Mouse (Mus musculus) MEL (cell line): ENCODE data around the gene Nr3c2. TPM values are rescaled to one million over a fixed set of nuclear protein-coding genes. Genes with fewer than 3 reads are reported as not detected.

Source experiments
- DNase-seq: peaks from one replicate; pipeline ENCODE4 v3.0.0; 2011; ENCODE audit warnings: low read depth, low spot score
- H3K27ac ChIP-seq: 2 replicates; pipeline ENCODE4 v1.5.1; 2012; ENCODE audit warnings: low read depth, mild to moderate bottlenecking, control low read depth, low read length, moderate library complexity; ENCODE audit not compliant: control insufficient read depth
- H3K27me3 ChIP-seq, 2 experiments: fragments of 150-350 bp in 1 of 2; sonication (generic) in 1 of 2; 2 replicates each; pipeline ENCODE4 v1.6.1; 2012; ENCODE audit warnings: low read length in 2 of 2, mild to moderate bottlenecking in 2 of 2, improper control_type of control experiment in 1 of 2, moderate library complexity in 1 of 2; ENCODE audit not compliant: insufficient read depth in 2 of 2, control insufficient read depth in 1 of 2
- H3K36me3 ChIP-seq, 2 experiments: 2 replicates each; pipeline ENCODE4 v1.6.1; 2012 to 2014; ENCODE audit warnings: low read length in 2 of 2, improper control_type of control experiment in 1 of 2, inconsistent platforms in 1 of 2, mild to moderate bottlenecking in 1 of 2; ENCODE audit not compliant: insufficient read depth in 2 of 2, control insufficient read depth in 1 of 2
- H3K4me1 ChIP-seq, 2 experiments: fragments of 150-350 bp in 1 of 2; sonication (generic) in 1 of 2; 2 replicates each; pipeline ENCODE4 v1.6.1; 2012; ENCODE audit warnings: low read length in 2 of 2, improper control_type of control experiment in 1 of 2, mild to moderate bottlenecking in 1 of 2; ENCODE audit not compliant: insufficient read depth in 2 of 2, control insufficient read depth in 1 of 2
- H3K4me3 ChIP-seq, 2 experiments: fragments of 150-350 bp in 1 of 2; sonication (generic) in 1 of 2; 2 replicates each; pipeline ENCODE4 v1.5.1; 2012; ENCODE audit warnings: low read depth in 2 of 2, low read length in 2 of 2, mild to moderate bottlenecking in 2 of 2, moderate library complexity in 2 of 2, control low read depth in 1 of 2, improper control_type of control experiment in 1 of 2; ENCODE audit not compliant: control insufficient read depth in 1 of 2, insufficient read depth in 1 of 2
- H3K79me2 ChIP-seq: 2 replicates; pipeline ENCODE4 v1.6.1; 2012; ENCODE audit warnings: mild to moderate bottlenecking, low read length, moderate library complexity; ENCODE audit not compliant: control insufficient read depth, poor library complexity, insufficient read depth
- H3K9ac ChIP-seq: 2 replicates; pipeline ENCODE4 v1.6.1; 2012; ENCODE audit warnings: low read depth, mild to moderate bottlenecking, control low read depth, low read length, moderate library complexity; ENCODE audit not compliant: control insufficient read depth, poor library complexity, severe bottlenecking
- H3K9me3 ChIP-seq: fragments of 150-350 bp; sonication (generic); replicated peaks from 2 replicates; pipeline ENCODE4 v1.6.1; 2012; ENCODE audit warnings: mild to moderate bottlenecking, low read length, improper control_type of control experiment, moderate library complexity; ENCODE audit not compliant: insufficient read depth
- BHLHE40 ChIP-seq: IDR thresholded peaks from 2 replicates; pipeline ENCODE4 v1.6.1; 2012; ENCODE audit warnings: low read depth, mild to moderate bottlenecking, inconsistent platforms, low read length, improper control_type of control experiment, borderline replicate concordance
- CHD1 ChIP-seq: IDR thresholded peaks from 2 replicates; pipeline ENCODE4 v1.6.1; 2012; ENCODE audit warnings: low read depth, mild to moderate bottlenecking, inconsistent platforms, low read length, improper control_type of control experiment
- CHD2 ChIP-seq: IDR thresholded peaks from 2 replicates; pipeline ENCODE4 v1.6.1; 2011; ENCODE audit warnings: low read length, improper control_type of control experiment
- CTCF ChIP-seq, 3 experiments: IDR thresholded peaks in 2 of 3; conservative IDR thresholded peaks in 1 of 3; 2 replicates each; pipeline ENCODE4 v1.5.1; 2011 to 2012; ENCODE audit warnings: low read length in 3 of 3, low read depth in 2 of 3, mild to moderate bottlenecking in 2 of 3, improper control_type of control experiment in 1 of 3, inconsistent platforms in 1 of 3, mixed read lengths in 1 of 3, moderate library complexity in 1 of 3; ENCODE audit not compliant: control insufficient read depth in 1 of 3, insufficient read depth in 1 of 3, poor library complexity in 1 of 3, severe bottlenecking in 1 of 3
- ELF1 ChIP-seq: IDR thresholded peaks from 2 replicates; pipeline ENCODE4 v1.6.1; 2014; ENCODE audit warnings: low read depth, mild to moderate bottlenecking, inconsistent platforms, low read length, improper control_type of control experiment, moderate library complexity
- GABPA ChIP-seq: IDR thresholded peaks from 2 replicates; pipeline ENCODE4 v1.6.1; 2012; ENCODE audit warnings: low read depth, mild to moderate bottlenecking, inconsistent platforms, low read length, improper control_type of control experiment, moderate library complexity
- GATA1 ChIP-seq: IDR thresholded peaks from 2 replicates; pipeline ENCODE4 v1.6.1; 2011; ENCODE audit warnings: low read depth, low read length, improper control_type of control experiment
- HCFC1 ChIP-seq: IDR thresholded peaks from 2 replicates; pipeline ENCODE4 v1.6.1; 2012; ENCODE audit warnings: low read depth, mild to moderate bottlenecking, inconsistent platforms, low read length, improper control_type of control experiment, moderate library complexity
- JUND ChIP-seq: IDR thresholded peaks from 2 replicates; pipeline ENCODE4 v1.6.1; 2011; ENCODE audit warnings: low read depth, mild to moderate bottlenecking, improper control_type of control experiment, low read length
- KAT2A ChIP-seq: conservative IDR thresholded peaks from 2 replicates; pipeline ENCODE4 v1.6.1; 2012; ENCODE audit warnings: low read depth, low read length, improper control_type of control experiment, inconsistent platforms
- MAFK ChIP-seq: IDR thresholded peaks from 2 replicates; pipeline ENCODE4 v1.6.1; 2011; ENCODE audit warnings: low read depth, mild to moderate bottlenecking, low read length, improper control_type of control experiment, borderline replicate concordance
- MAX ChIP-seq: IDR thresholded peaks from 2 replicates; pipeline ENCODE4 v1.6.1; 2011; ENCODE audit warnings: low read length, improper control_type of control experiment
- MEF2A ChIP-seq: IDR thresholded peaks from 2 replicates; pipeline ENCODE4 v1.6.1; 2014; ENCODE audit warnings: low read depth, mild to moderate bottlenecking, inconsistent platforms, low read length, improper control_type of control experiment; ENCODE audit not compliant: poor library complexity, insufficient replicate concordance, severe bottlenecking; ENCODE audit errors: extremely low read depth
- MYB ChIP-seq: IDR thresholded peaks from 2 replicates; pipeline ENCODE4 v1.6.1; 2011; ENCODE audit warnings: mild to moderate bottlenecking, low read depth, low read length, improper control_type of control experiment
- NELFE ChIP-seq: IDR thresholded peaks from 2 replicates; pipeline ENCODE4 v1.6.1; 2011; ENCODE audit warnings: low read depth, low read length, improper control_type of control experiment
- POLR2AphosphoS5 ChIP-seq: IDR thresholded peaks from 2 replicates; pipeline ENCODE4 v1.6.1; 2012; ENCODE audit warnings: low read depth, borderline replicate concordance, mild to moderate bottlenecking, inconsistent platforms, low read length, moderate library complexity, mixed read lengths
- RAD21 ChIP-seq: IDR thresholded peaks from 2 replicates; pipeline ENCODE4 v1.6.1; 2011; ENCODE audit warnings: mild to moderate bottlenecking, low read depth, low read length, improper control_type of control experiment
- RCOR1 ChIP-seq: IDR thresholded peaks from 2 replicates; pipeline ENCODE4 v1.6.1; 2012; ENCODE audit warnings: low read depth, mild to moderate bottlenecking, inconsistent platforms, low read length, improper control_type of control experiment
- SIN3A ChIP-seq: IDR thresholded peaks from 2 replicates; pipeline ENCODE4 v1.6.1; 2012; ENCODE audit warnings: low read length, improper control_type of control experiment, inconsistent platforms
- SMC3 ChIP-seq: IDR thresholded peaks from 2 replicates; pipeline ENCODE4 v1.6.1; 2011; ENCODE audit warnings: low read depth, low read length, improper control_type of control experiment
- TBP ChIP-seq: IDR thresholded peaks from 2 replicates; pipeline ENCODE4 v1.8.0; 2011; ENCODE audit warnings: low read depth, low read length, improper control_type of control experiment
- UBTF ChIP-seq: IDR thresholded peaks from 2 replicates; pipeline ENCODE4 v1.6.1; 2012; ENCODE audit warnings: low read depth, mild to moderate bottlenecking, inconsistent platforms, low read length, improper control_type of control experiment, moderate library complexity, borderline replicate concordance; ENCODE audit not compliant: insufficient read depth
- USF2 ChIP-seq, 2 experiments: IDR thresholded peaks; 2 replicates each; pipeline ENCODE4 v1.6.1; 2011 to 2012; ENCODE audit warnings: improper control_type of control experiment in 2 of 2, low read length in 2 of 2, borderline replicate concordance in 1 of 2, inconsistent platforms in 1 of 2, low read depth in 1 of 2, mild to moderate bottlenecking in 1 of 2; ENCODE audit not compliant: insufficient read depth in 1 of 2
- ZMIZ1 ChIP-seq: IDR thresholded peaks from 2 replicates; pipeline ENCODE4 v1.6.1; 2012; ENCODE audit warnings: low read depth, mild to moderate bottlenecking, inconsistent platforms, low read length, improper control_type of control experiment, moderate library complexity
- polyA plus RNA-seq, 2 experiments: library from polyadenylated mRNA; stranded (reverse) in 1 of 2; unstranded in 1 of 2; fragments of >175 nt in 1 of 2; fragments of >200 nt in 1 of 2; gene quantifications; 2 replicates each; pipeline versions ENCODE4 v1.2.1 to v1.2.4; 2012; ENCODE audit warnings: low replicate concordance in 2 of 2, low read depth in 1 of 2; ENCODE audit not compliant: insufficient read length in 2 of 2, insufficient read depth in 1 of 2, missing spikeins in 1 of 2
- total RNA-seq: library from RNA; depleted of rRNA; stranded (reverse); fragments of 300-350 nt; gene quantifications from 2 replicates; pipeline ENCODE4 v1.2.3, GENCODE M21; 2012

Nr3c2 gene
- total and polyA plus RNA-seq, 3 experiments: 1.0 to 1.5 TPM; not detected in 1

DNA sequence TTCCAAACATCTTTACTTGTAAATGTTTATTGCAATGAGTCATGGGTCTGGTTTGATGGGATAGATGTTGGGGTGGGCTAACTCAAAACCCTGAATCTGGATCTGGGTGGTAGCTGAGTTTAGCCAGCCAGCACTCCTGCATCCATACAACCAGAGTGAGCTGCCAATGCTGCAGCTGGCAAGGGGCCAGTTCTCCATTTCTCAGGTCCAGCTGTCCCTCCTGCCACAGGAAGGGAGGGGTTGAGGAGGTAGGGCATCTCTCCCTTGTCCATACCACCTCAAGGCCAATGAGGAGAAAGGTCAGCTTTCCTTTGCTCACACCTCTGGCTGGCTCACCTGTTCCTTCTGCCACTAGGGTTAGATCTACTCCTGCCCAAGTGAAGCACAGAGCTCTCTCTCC lies 39.5 kb upstream of the Nr3c2 start:
- H3K27me3 ChIP-seq: no peaks in the 10 kb centered on the region
- H3K9me3 ChIP-seq: no peaks in the 10 kb centered on the region

DNA sequence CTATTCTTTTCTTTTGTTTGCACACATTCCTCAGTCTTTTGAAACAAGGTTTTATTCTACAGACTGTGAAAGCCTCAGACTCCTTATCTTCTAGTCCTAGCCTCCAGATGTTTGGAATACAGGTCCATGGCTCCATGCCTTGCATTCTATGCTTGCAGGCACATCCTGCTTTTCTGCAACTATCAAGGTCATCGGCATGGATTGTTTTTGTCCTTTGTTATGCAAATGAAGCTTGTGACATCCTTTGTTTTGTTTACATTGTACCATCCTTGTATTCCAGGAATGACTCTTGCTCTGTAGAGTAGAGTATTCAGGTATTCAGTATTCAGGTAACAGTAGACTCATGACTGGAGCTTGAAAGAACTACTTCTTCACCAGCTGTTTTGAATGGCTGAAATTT lies 36.2 kb upstream of the Nr3c2 start:
- TF ChIP-seq CHD1 (no peak), NELFE (no peak), KAT2A (no peak), MAFK (no peak), JUND (no peak), RAD21 (no peak), HCFC1 (no peak), POLR2AphosphoS5 (no peak), GATA1 (no peak), RCOR1 (no peak)
- Histone ChIP-seq H3K79me2 (no peaks in the 10 kb centered on the region), H3K27me3 (no peaks in the 10 kb centered on the region), H3K4me3 (no peak overlapping the region), H3K36me3 (peaks cover 0 to 2% of the 10 kb centered on the region in 2 experiments; a peak in 1 of 4 replicates), H3K9me3 (no peaks in the 10 kb centered on the region), H3K4me1 (no peaks in the 10 kb centered on the region), H3K9ac (no peak overlapping the region), H3K27ac (no peak overlapping the region)
- no peak for DNase-seq

More for the DNA sequence above, 39.5 kb upstream of the Nr3c2 start:
- H3K27ac ChIP-seq: no peak overlapping the region
- TF ChIP-seq SIN3A (no peak), CTCF (IDR thresholded peaks at IDR 0.05 in 2 of 3, conservative IDR thresholded peaks at IDR 0.05 in 1 of 3; ENCODE audit: control insufficient read depth in 1 of 3, insufficient read depth in 1 of 3, low read depth in 2 of 3, low read length in 3 of 3, poor library complexity in 1 of 3, severe bottlenecking in 1 of 3) (no peak), CHD2 (no peak), MEF2A (no peak), USF2 (IDR thresholded peaks at IDR 0.05; ENCODE audit: borderline replicate concordance in 1 of 2, insufficient read depth in 1 of 2, low read depth in 1 of 2, low read length in 2 of 2) (no peak), MYB (no peak), ZMIZ1 (no peak), BHLHE40 (no peak), SMC3 (no peak), UBTF (no peak), NELFE (no peak), ELF1 (no peak), GATA1 (no peak), GABPA (no peak), TBP (no peak), MAX (no peak)
- TF ChIP-seq, all 39 proteins: peak for 0
- Histone ChIP-seq H3K4me1 (no peaks in the 10 kb centered on the region), H3K9ac (no peak overlapping the region), H3K4me3 (no peak overlapping the region), H3K36me3 (peaks cover 0 to 2% of the 10 kb centered on the region in 2 experiments; a peak in 1 of 4 replicates), H3K79me2 (no peaks in the 10 kb centered on the region)
- DNase-seq: no peak
